Mouse (Mus musculus) erythroid progenitor cell, adult 5-6 weeks (primary cell): ENCODE results near the gene Rhebl1. TPM values are rescaled to one million over a fixed set of nuclear protein-coding genes. Genes with fewer than 3 reads are reported as not detected.

Experiments
- ATAC-seq: replicated peaks from 2 replicates; pipeline ENCODE4 v1.8.0; 2016; ENCODE audit warnings: moderate number of reproducible peaks, mild to moderate bottlenecking, moderate TSS enrichment, inconsistent platforms; ENCODE audit not compliant: poor library complexity, low FRiP score, severe bottlenecking
- total RNA-seq, 2 experiments: library from RNA; stranded (forward) in 1 of 2; stranded (reverse) in 1 of 2; fragments of 150-400 nt in 1 of 2; fragments of 186-747, 209-891 nt in 1 of 2; gene quantifications; 2 replicates each; pipeline versions ENCODE4 v1.2.3 to v1.2.4; 2015 to 2017; ENCODE audit warnings: low replicate concordance in 2 of 2

Gene Rhebl1
- total RNA-seq, 2 experiments from 2014 or later: 5.9 TPM; not detected in 1

- no peak for ATAC-seq
Observed at GRCm38 (mm10) chr15:98917091-98917490, 22.8 kb upstream of the Rhebl1 start.

GRCm38 (mm10) chr15:98916016-98916415, 21.7 kb upstream of the Rhebl1 start:
- ATAC-seq: no peak

- ATAC-seq: no peak
Observed at GRCm38 (mm10) chr15:98914903-98915302, 20.6 kb upstream of the Rhebl1 start.

GRCm38 (mm10) chr15:98904692-98905091, 10.4 kb upstream of the Rhebl1 start:
- ATAC-seq: 0 out of 2 replicates have a peak, but pooled peaks have one; percentile 40

GRCm38 (mm10) chr15:98902600-98902999, 8.3 kb upstream of the Rhebl1 start:
- ATAC-seq: no peak

- no peak for ATAC-seq
Observed at GRCm38 (mm10) chr15:98901530-98901929, 7.2 kb upstream of the Rhebl1 start.

GRCm38 (mm10) chr15:98897928-98898800, 3.8 kb upstream of the Rhebl1 start, which contains the start of gene Dhh:
Gene Dhh, minus strand, starts transcription at chr15:98898540.
- ATAC-seq: no peak

- ATAC-seq: no peak
Observed at GRCm38 (mm10) chr15:98897495-98897894, 3.2 kb upstream of the Rhebl1 start.

GRCm38 (mm10) chr15:98895635-98896589, 1.6 kb upstream of the Rhebl1 start:
- ATAC-seq: no peak

GRCm38 (mm10) chr15:98894746-98895634, 650 bp upstream of the Rhebl1 start:
- no peak for ATAC-seq

GRCm38 (mm10) chr15:98893036-98893435, 1.3 kb downstream of the Rhebl1 start:
- ATAC-seq: no peak

- peak; percentile 58 for ATAC-seq
Observed at GRCm38 (mm10) chr15:98891907-98892606, 2.3 kb downstream of the Rhebl1 start.

GRCm38 (mm10) chr15:98891198-98891742, 3.1 kb downstream of the Rhebl1 start:
- no peak for ATAC-seq

GRCm38 (mm10) chr15:98887526-98887925, 6.8 kb downstream of the Rhebl1 start:
- ATAC-seq: no peak

- ATAC-seq: no peak
Observed at GRCm38 (mm10) chr15:98886667-98887387, 7.5 kb downstream of the Rhebl1 start.

- ATAC-seq: no peak
Observed at GRCm38 (mm10) chr15:98884106-98884505, 10.2 kb downstream of the Rhebl1 start.

GRCm38 (mm10) chr15:98883661-98884060, 10.7 kb downstream of the Rhebl1 start:
- ATAC-seq: no peak

GRCm38 (mm10) chr15:98881656-98882008, 12.7 kb downstream of the Rhebl1 start:
- ATAC-seq: 0 out of 2 replicates have a peak, but pooled peaks have one; percentile 2
